Mouse (Mus musculus) spleen, adult 2 months (tissue): ENCODE data around the gene Xpnpep3.

ENCODE experiments used
- CTCF ChIP-seq: fragments of 200-500 bp; IDR thresholded peaks from 2 replicates; pipeline ENCODE4 v1.5.1; 2011; ENCODE audit warnings: mild to moderate bottlenecking, inconsistent platforms; ENCODE audit not compliant: insufficient read depth, insufficient read length, insufficient replicate concordance; ENCODE audit errors: extremely low read depth
- POLR2A ChIP-seq: fragments of 200-500 bp; IDR thresholded peaks from 2 replicates; pipeline ENCODE4 v1.6.1; 2011; ENCODE audit warnings: low read depth, low read length, inconsistent platforms

DNA sequence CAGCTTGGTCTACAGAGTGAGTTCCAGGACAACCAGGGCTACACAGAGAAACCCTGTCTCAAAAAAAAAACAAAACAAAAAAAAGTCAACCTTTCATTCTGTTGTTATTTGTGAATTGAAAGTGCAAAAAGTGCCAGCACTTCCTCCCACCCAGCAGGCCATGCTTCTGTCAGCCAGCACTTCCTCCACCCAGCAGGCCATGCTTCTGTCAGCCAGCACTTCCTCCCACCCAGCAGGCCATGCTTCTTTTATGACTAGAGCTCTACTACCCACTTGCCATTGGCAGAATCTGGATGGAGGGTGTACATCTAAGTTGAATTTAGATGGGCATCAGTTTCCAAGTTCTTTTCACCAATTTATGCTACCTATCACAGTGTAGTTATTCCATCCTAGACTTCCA, 6.9 kb upstream of the Xpnpep3 start:
- TF ChIP-seq CTCF (no peak), POLR2A (no peak)
